8 mouse cellular contexts compared by ENCODE assay signal in the genomic region with DNA sequence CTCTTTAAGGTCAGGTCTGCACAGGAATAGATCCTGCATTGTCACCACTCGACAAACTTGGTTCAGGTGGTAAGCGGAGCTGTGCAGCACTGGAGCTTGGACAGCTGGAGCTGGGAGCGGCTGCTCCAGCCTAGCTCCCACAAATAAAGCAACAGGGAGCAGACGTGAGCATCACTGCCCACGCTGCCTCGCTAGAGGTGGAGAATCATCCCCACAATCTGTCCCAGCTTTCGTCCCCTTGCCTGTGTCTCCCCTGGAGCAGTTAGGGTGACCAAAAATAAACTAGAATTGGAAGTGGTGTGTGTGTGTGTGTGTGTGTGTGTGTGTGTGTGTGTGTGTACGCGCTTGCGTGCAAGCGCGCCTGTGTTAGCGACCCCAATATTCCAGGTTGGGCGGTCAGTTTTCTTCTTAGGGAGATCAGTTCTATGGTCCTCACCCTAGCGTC. TPM values are rescaled to one million over a fixed set of nuclear protein-coding genes. Genes with fewer than 3 reads are reported as not detected.
A peak's percentile ranks its signal among the peaks of the same experiment; 100 is the strongest.
DNase-seq lines count a peak whose midpoint lies in the region; ATAC-seq and TF ChIP-seq lines count a peak whose summit lies in the region.

No protein-coding gene starts in this region.

- peak overlapping the region; percentile 73 for H3K4me3 ChIP-seq in heart, embryonic 16.5 days (ENCODE audit: low read length)
- no peak overlapping the region for H3K4me3 ChIP-seq in myocyte

- H3K4me2 ChIP-seq in heart, embryonic 16.5 days (ENCODE audit: low read depth, low read length), result peak overlapping the region; percentile 97
- peak overlapping the region; percentile 70 for H3K4me2 ChIP-seq in myocyte (ENCODE audit: low read depth)

- WGBS in heart, embryonic 16.5 days, result 2% methylated on average over 15 of the region's 15 CpGs

- DNase-seq in layer of hippocampus, adult 11-12 months (ENCODE audit: low spot score), result peak; percentile 62
- no peak for DNase-seq in layer of hippocampus, adult 9-10 months (ENCODE audit: low spot score)
- peak; percentile 59 for DNase-seq in embryo, embryonic 10 days (ENCODE audit: low spot score)
- peak; percentile 45 to 86 for DNase-seq in left cerebral cortex, adult 8-10 months (ENCODE audit: low spot score in 2 of 2)
- DNase-seq in c-Kit-positive CD71-positive TER-119-positive erythroid progenitor cells, embryonic 14.5 days (ENCODE audit: low spot score), result no peak

- H3K9ac ChIP-seq in heart, embryonic 16.5 days (ENCODE audit: low read length), result peak overlapping the region; percentile 75

- no peak for TF ChIP-seq POLR2A in myocyte (IDR thresholded peaks at IDR 0.05; ENCODE audit: insufficient read length, low read depth)

- H3K27me3 ChIP-seq in heart, embryonic 16.5 days (ENCODE audit: control insufficient read depth, insufficient read depth, low read length), result no peaks in the 10 kb centered on the region
- H3K27me3 ChIP-seq in myocyte (ENCODE audit: control insufficient read depth, insufficient read depth, insufficient read length), result no peaks in the 10 kb centered on the region

- no peak overlapping the region for H3ac ChIP-seq in myocyte (ENCODE audit: control insufficient read depth, insufficient read length)

- no peak overlapping the region for H3K27ac ChIP-seq in heart, embryonic 16.5 days (ENCODE audit: low read length)

- no peaks in the 10 kb centered on the region for H3K9me3 ChIP-seq in heart, embryonic 16.5 days (replicated peaks; ENCODE audit: control insufficient read depth, low read length)

- no peaks in the 10 kb centered on the region for H3K79me2 ChIP-seq in myocyte (ENCODE audit: control insufficient read depth, insufficient read depth)

- ATAC-seq in heart, embryonic 16.5 days (replicated peaks; ENCODE audit: extremely low read depth, insufficient read depth, low FRiP score), result no peak
- ATAC-seq in erythroblast, adult 5-6 weeks (replicated peaks; ENCODE audit: low FRiP score, poor library complexity, severe bottlenecking), result no peak

- 0 out of 2 replicates have a peak, but pooled peaks cover 2% of the 10 kb centered on the region for H3K4me1 ChIP-seq in heart, embryonic 16.5 days (ENCODE audit: control insufficient read depth, insufficient read depth, low read length)

- H3K36me3 ChIP-seq in heart, embryonic 16.5 days (ENCODE audit: control insufficient read depth, insufficient read depth), result no peaks in the 10 kb centered on the region
- H3K36me3 ChIP-seq in myocyte (ENCODE audit: control insufficient read depth, insufficient read depth), result no peaks in the 10 kb centered on the region

TF ChIP-seq in myocyte, 11 proteins besides CTCF, POLR2A, EP300 and RAD21:
- TF ChIP-seq POLR2AphosphoS2 (IDR thresholded peaks at IDR 0.05; ENCODE audit: insufficient read length, low read depth), result no peak
- TF ChIP-seq USF1 (IDR thresholded peaks at IDR 0.05; ENCODE audit: low read depth), result no peak
- TF ChIP-seq MAX (IDR thresholded peaks at IDR 0.05; ENCODE audit: low read depth), result no peak
- TF ChIP-seq REST (IDR thresholded peaks at IDR 0.05; ENCODE audit: insufficient read depth, insufficient read length), result no peak
- no peak for TF ChIP-seq SRF (IDR thresholded peaks at IDR 0.05; ENCODE audit: control insufficient read depth, insufficient read length, low read depth)
- no peak for TF ChIP-seq E2F4 (IDR thresholded peaks at IDR 0.05; ENCODE audit: insufficient read depth)
- TF ChIP-seq MYOG (IDR thresholded peaks at IDR 0.05; ENCODE audit: control insufficient read depth in 1 of 3, insufficient read depth in 1 of 3, insufficient read length in 2 of 3, low read depth in 2 of 3), result no peak
- no peak for TF ChIP-seq TCF12 (IDR thresholded peaks at IDR 0.05; ENCODE audit: insufficient read depth, poor library complexity, severe bottlenecking)
- no peak for TF ChIP-seq TCF3 (IDR thresholded peaks at IDR 0.05; ENCODE audit: insufficient read length, low read depth)
- no peak for TF ChIP-seq MYOD1 (IDR thresholded peaks at IDR 0.05; ENCODE audit: control insufficient read depth in 1 of 3, insufficient read length in 2 of 3, low read depth in 2 of 3)
- no peak for TF ChIP-seq CEBPB (IDR thresholded peaks at IDR 0.05; ENCODE audit: insufficient read depth, poor library complexity, severe bottlenecking)

RNA-seq across cellular contexts. Expression of a gene that starts 1.0 kb away (rescaled TPM):
- 0.85 and 0.91 TPM in 2 replicates for polyA plus RNA-seq in heart, embryonic 16.5 days (2015; fragmentation: Nextera tagmentation; extraction: Ambion mirVana)
- total RNA-seq in left cerebral cortex, adult 8-10 months (2022), result 10 to 100 TPM; 73.0 to 92.5 (median 83.5) TPM
- polyA plus RNA-seq in myocyte (2012; fragmentation: generic; extraction: Trizol), result not detected
- total RNA-seq in erythroblast, adult 5-6 weeks (2015; ENCODE audit: low replicate concordance), result not detected in 2 replicates
- 0.14 TPM in 1 of 2 replicates, not detected in the other for total RNA-seq in erythroblast, adult 5-6 weeks (2017; ENCODE audit: low replicate concordance)

Comparison
In these comparisons a context has a peak if more than half of its experiments do, and no peak if none do; other contexts are left out.
1. DNase-seq: peak in layer of hippocampus, adult 11-12 months (single experiment), embryo, embryonic 10 days (single experiment) and left cerebral cortex, adult 8-10 months (2 of 2); none in layer of hippocampus, adult 9-10 months (single experiment) and c-Kit-positive CD71-positive TER-119-positive erythroid progenitor cells, embryonic 14.5 days (single experiment).
2. RNA of a gene that starts 1.0 kb away (total RNA-seq): 73.0 to 92.5 TPM in left cerebral cortex, adult 8-10 months; 0.14 TPM in erythroblast, adult 5-6 weeks; every median in the first group is over 10 times any median in the second.